Mouse (Mus musculus) megakaryocyte, embryonic 14.5 days (primary cell): ENCODE measurements around the gene Trim9.

Experiments used
- FLI1 ChIP-seq: IDR thresholded peaks from 2 replicates; pipeline ENCODE4 v1.6.1; 2012; ENCODE audit warnings: low read length, inconsistent platforms, mixed read lengths
- GATA1 ChIP-seq: IDR thresholded peaks from 3 replicates; pipeline ENCODE4 v1.6.1; 2012; ENCODE audit warnings: mixed read lengths, low read length, inconsistent platforms, borderline replicate concordance

GRCm38 (mm10) chr12:70316147-70316546 is 31.3 kb downstream of the Trim9 start:
- TF ChIP-seq FLI1 (no peak), GATA1 (no peak)
